9 mouse cellular contexts compared by ENCODE assay signal in genomic region chr13:51930301-51930747, GRCm38 (mm10).
DNase-seq lines count a peak whose midpoint lies in the region; ATAC-seq and TF ChIP-seq lines count a peak whose summit lies in the region.
"Had no signal": no experiment of that assay in that cellular context is flagged by ENCODE, and none has a peak within 500 bp of the region (broad histone marks: within the 10 kb centered on the region; RNA-seq: fewer than 3 reads in every experiment).

No protein-coding gene starts in this region.

- H3K4me3 ChIP-seq in heart, postnatal 0 days (ENCODE audit: low read depth, low read length) = no peak overlapping the region
- H3K4me3 ChIP-seq in midbrain, embryonic 16.5 days (ENCODE audit: low read depth, low read length) = no peak overlapping the region
- H3K4me3 ChIP-seq in thymus, adult 2 months (ENCODE audit: control insufficient read depth, insufficient read depth, low read length) = no peak overlapping the region

- H3K9ac ChIP-seq in heart, postnatal 0 days (replicated peaks; ENCODE audit: low read depth, low read length) = no peak overlapping the region
- no peak overlapping the region for H3K9ac ChIP-seq in midbrain, embryonic 16.5 days (ENCODE audit: low read depth, low read length)

- H3K36me3 ChIP-seq in heart, postnatal 0 days (replicated peaks; ENCODE audit: control insufficient read depth, insufficient read depth, low read length) = no peaks in the 10 kb centered on the region
- H3K36me3 ChIP-seq in midbrain, embryonic 16.5 days (ENCODE audit: control insufficient read depth, insufficient read depth, low read length) = no peaks in the 10 kb centered on the region
- H3K36me3 ChIP-seq in thymus, adult 2 months (ENCODE audit: control insufficient read depth, insufficient read depth, low read length) = no peaks in the 10 kb centered on the region

- H3K4me2 ChIP-seq in heart, postnatal 0 days (ENCODE audit: low read depth, low read length) = no peak overlapping the region
- no peak overlapping the region for H3K4me2 ChIP-seq in midbrain, embryonic 16.5 days (ENCODE audit: low read length)

- TF ChIP-seq POLR2A in thymus, adult 2 months (IDR thresholded peaks at IDR 0.05; ENCODE audit: control insufficient read depth, extremely low read depth, insufficient read depth, low read length, poor library complexity) = no peak

- H3K4me1 ChIP-seq in heart, postnatal 0 days (ENCODE audit: control insufficient read depth, insufficient read depth) = 0 out of 2 replicates have a peak, but pooled peaks cover 7% of the 10 kb centered on the region
- H3K4me1 ChIP-seq in midbrain, embryonic 16.5 days (ENCODE audit: control insufficient read depth, insufficient read depth, low read length) = peaks cover 10% of the 10 kb centered on the region; the same call in 1 of the 2 replicates
- peaks cover 6% of the 10 kb centered on the region; the same call in 1 of the 2 replicates for H3K4me1 ChIP-seq in thymus, adult 2 months (replicated peaks; ENCODE audit: control insufficient read depth, insufficient read depth, low read length)

- peak overlapping the region; percentile 32 for H3K27ac ChIP-seq in heart, postnatal 0 days (ENCODE audit: low read depth)
- no peak overlapping the region for H3K27ac ChIP-seq in midbrain, embryonic 16.5 days (ENCODE audit: low read length)
- H3K27ac ChIP-seq in thymus, adult 2 months (ENCODE audit: control insufficient read depth, insufficient read depth, low read length) = no peak overlapping the region

- TF ChIP-seq EP300 in heart, postnatal 0 days (IDR thresholded peaks at IDR 0.05; ENCODE audit: low read depth) = no peak

- peak; percentile 71 for ATAC-seq in heart, postnatal 0 days (ENCODE audit: insufficient read depth, low read depth)
- ATAC-seq in midbrain, embryonic 16.5 days = peak; percentile 28; the same call in 1 of the 2 replicates
- ATAC-seq: Patski had no signal

- peak; percentile 42 for DNase-seq in kidney, adult 18-20 months
- DNase-seq in kidney, postnatal 4 days = no peak
- peak; percentile 25 for DNase-seq in ZHBTc4 (ENCODE audit: low read depth, low spot score)
- DNase-seq in cerebellum, adult 9-10 months = peak; percentile 40
- peak; percentile 54 for DNase-seq in heart, postnatal 0 days (ENCODE audit: low spot score)
- no peak for DNase-seq in urinary bladder, postnatal 25 days (ENCODE audit: low spot score)
- no peak for DNase-seq in thymus, adult 2 months

- no peaks in the 10 kb centered on the region for H3K27me3 ChIP-seq in heart, postnatal 0 days (ENCODE audit: control insufficient read depth, insufficient read depth, low read length)
- H3K27me3 ChIP-seq in midbrain, embryonic 16.5 days (ENCODE audit: control insufficient read depth, insufficient read depth, low read depth, low read length) = peaks cover 2% of the 10 kb centered on the region; the same call in 1 of the 2 replicates
- no peaks in the 10 kb centered on the region for H3K27me3 ChIP-seq in thymus, adult 2 months (ENCODE audit: control insufficient read depth, insufficient read depth, low read length)
- H3K27me3 ChIP-seq: Patski had no signal

- TF ChIP-seq CTCF in heart, postnatal 0 days (IDR thresholded peaks at IDR 0.05; ENCODE audit: low read depth) = no peak
- no peak for TF ChIP-seq CTCF in thymus, adult 2 months (IDR thresholded peaks at IDR 0.05; ENCODE audit: borderline replicate concordance, control insufficient read depth, extremely low read depth, insufficient read depth, low read length, poor library complexity)

- WGBS in heart, postnatal 0 days = 17% methylated on average over 6 of the region's 6 CpGs
- 26% methylated on average over 6 of the region's 6 CpGs for WGBS in midbrain, embryonic 16.5 days
- 83% methylated on average over 6 of the region's 6 CpGs for WGBS in thymus, adult 2 months

- no peaks in the 10 kb centered on the region for H3K9me3 ChIP-seq in heart, postnatal 0 days (replicated peaks; ENCODE audit: control insufficient read depth, low read length)
- H3K9me3 ChIP-seq in midbrain, embryonic 16.5 days (replicated peaks; ENCODE audit: control insufficient read depth, low read length, poor library complexity, severe bottlenecking) = no peaks in the 10 kb centered on the region

Comparison
In these comparisons a context has a peak if more than half of its experiments do, and no peak if none do; other contexts are left out.
1. DNase-seq: peak in kidney, adult 18-20 months (single experiment), ZHBTc4 (single experiment), cerebellum, adult 9-10 months (single experiment) and heart, postnatal 0 days (single experiment); none in kidney, postnatal 4 days (0 of 2), urinary bladder, postnatal 25 days (single experiment) and thymus, adult 2 months (single experiment).